Mouse (Mus musculus) MEL (cell line): ENCODE measurements around the gene Daam1. TPM values are rescaled to one million over a fixed set of nuclear protein-coding genes. Genes with fewer than 3 reads are reported as not detected.

Source experiments
- DNase-seq: peaks from one replicate; pipeline ENCODE4 v3.0.0; 2011; ENCODE audit warnings: low read depth, low spot score
- H3K27ac ChIP-seq: 2 replicates; pipeline ENCODE4 v1.5.1; 2012; ENCODE audit warnings: low read depth, mild to moderate bottlenecking, control low read depth, low read length, moderate library complexity; ENCODE audit not compliant: control insufficient read depth
- H3K27me3 ChIP-seq, 2 experiments: fragments of 150-350 bp in 1 of 2; sonication (generic) in 1 of 2; 2 replicates each; pipeline ENCODE4 v1.6.1; 2012; ENCODE audit warnings: low read length in 2 of 2, mild to moderate bottlenecking in 2 of 2, improper control_type of control experiment in 1 of 2, moderate library complexity in 1 of 2; ENCODE audit not compliant: insufficient read depth in 2 of 2, control insufficient read depth in 1 of 2
- H3K36me3 ChIP-seq, 2 experiments: 2 replicates each; pipeline ENCODE4 v1.6.1; 2012 to 2014; ENCODE audit warnings: low read length in 2 of 2, improper control_type of control experiment in 1 of 2, inconsistent platforms in 1 of 2, mild to moderate bottlenecking in 1 of 2; ENCODE audit not compliant: insufficient read depth in 2 of 2, control insufficient read depth in 1 of 2
- H3K4me1 ChIP-seq, 2 experiments: fragments of 150-350 bp in 1 of 2; sonication (generic) in 1 of 2; 2 replicates each; pipeline ENCODE4 v1.6.1; 2012; ENCODE audit warnings: low read length in 2 of 2, improper control_type of control experiment in 1 of 2, mild to moderate bottlenecking in 1 of 2; ENCODE audit not compliant: insufficient read depth in 2 of 2, control insufficient read depth in 1 of 2
- H3K4me3 ChIP-seq, 2 experiments: fragments of 150-350 bp in 1 of 2; sonication (generic) in 1 of 2; 2 replicates each; pipeline ENCODE4 v1.5.1; 2012; ENCODE audit warnings: low read depth in 2 of 2, low read length in 2 of 2, mild to moderate bottlenecking in 2 of 2, moderate library complexity in 2 of 2, control low read depth in 1 of 2, improper control_type of control experiment in 1 of 2; ENCODE audit not compliant: control insufficient read depth in 1 of 2, insufficient read depth in 1 of 2
- H3K79me2 ChIP-seq: 2 replicates; pipeline ENCODE4 v1.6.1; 2012; ENCODE audit warnings: mild to moderate bottlenecking, low read length, moderate library complexity; ENCODE audit not compliant: control insufficient read depth, poor library complexity, insufficient read depth
- H3K9ac ChIP-seq: 2 replicates; pipeline ENCODE4 v1.6.1; 2012; ENCODE audit warnings: low read depth, mild to moderate bottlenecking, control low read depth, low read length, moderate library complexity; ENCODE audit not compliant: control insufficient read depth, poor library complexity, severe bottlenecking
- H3K9me3 ChIP-seq: fragments of 150-350 bp; sonication (generic); replicated peaks from 2 replicates; pipeline ENCODE4 v1.6.1; 2012; ENCODE audit warnings: mild to moderate bottlenecking, low read length, improper control_type of control experiment, moderate library complexity; ENCODE audit not compliant: insufficient read depth
- BHLHE40 ChIP-seq: IDR thresholded peaks from 2 replicates; pipeline ENCODE4 v1.6.1; 2012; ENCODE audit warnings: low read depth, mild to moderate bottlenecking, inconsistent platforms, low read length, improper control_type of control experiment, borderline replicate concordance
- EP300 ChIP-seq, 2 experiments: IDR thresholded peaks; 2 replicates each; pipeline ENCODE4 v1.6.1; 2011; ENCODE audit warnings: improper control_type of control experiment in 2 of 2, low read length in 2 of 2, low read depth in 1 of 2, mild to moderate bottlenecking in 1 of 2
- HCFC1 ChIP-seq: IDR thresholded peaks from 2 replicates; pipeline ENCODE4 v1.6.1; 2012; ENCODE audit warnings: low read depth, mild to moderate bottlenecking, inconsistent platforms, low read length, improper control_type of control experiment, moderate library complexity
- KAT2A ChIP-seq: conservative IDR thresholded peaks from 2 replicates; pipeline ENCODE4 v1.6.1; 2012; ENCODE audit warnings: low read depth, low read length, improper control_type of control experiment, inconsistent platforms
- MAX ChIP-seq: IDR thresholded peaks from 2 replicates; pipeline ENCODE4 v1.6.1; 2011; ENCODE audit warnings: low read length, improper control_type of control experiment
- MEF2A ChIP-seq: IDR thresholded peaks from 2 replicates; pipeline ENCODE4 v1.6.1; 2014; ENCODE audit warnings: low read depth, mild to moderate bottlenecking, inconsistent platforms, low read length, improper control_type of control experiment; ENCODE audit not compliant: poor library complexity, insufficient replicate concordance, severe bottlenecking; ENCODE audit errors: extremely low read depth
- MYB ChIP-seq: IDR thresholded peaks from 2 replicates; pipeline ENCODE4 v1.6.1; 2011; ENCODE audit warnings: mild to moderate bottlenecking, low read depth, low read length, improper control_type of control experiment
- POLR2A ChIP-seq, 2 experiments: IDR thresholded peaks; 2 replicates each; pipeline ENCODE4 v1.6.1; 2011 to 2012; ENCODE audit warnings: low read length in 2 of 2, mild to moderate bottlenecking in 2 of 2, control low read depth in 1 of 2, improper control_type of control experiment in 1 of 2, low read depth in 1 of 2, moderate library complexity in 1 of 2; ENCODE audit not compliant: control insufficient read depth in 1 of 2, insufficient read depth in 1 of 2, poor library complexity in 1 of 2
- RCOR1 ChIP-seq: IDR thresholded peaks from 2 replicates; pipeline ENCODE4 v1.6.1; 2012; ENCODE audit warnings: low read depth, mild to moderate bottlenecking, inconsistent platforms, low read length, improper control_type of control experiment
- SIN3A ChIP-seq: IDR thresholded peaks from 2 replicates; pipeline ENCODE4 v1.6.1; 2012; ENCODE audit warnings: low read length, improper control_type of control experiment, inconsistent platforms
- TAL1 ChIP-seq: IDR thresholded peaks from 2 replicates; pipeline ENCODE4 v1.6.1; 2012; ENCODE audit warnings: mild to moderate bottlenecking, inconsistent platforms, low read length, moderate library complexity, mixed read lengths
- TBP ChIP-seq: IDR thresholded peaks from 2 replicates; pipeline ENCODE4 v1.8.0; 2011; ENCODE audit warnings: low read depth, low read length, improper control_type of control experiment
- TCF12 ChIP-seq: IDR thresholded peaks from 2 replicates; pipeline ENCODE4 v1.6.1; 2014; ENCODE audit warnings: low read depth, mild to moderate bottlenecking, inconsistent platforms, low read length, improper control_type of control experiment, moderate library complexity
- UBTF ChIP-seq: IDR thresholded peaks from 2 replicates; pipeline ENCODE4 v1.6.1; 2012; ENCODE audit warnings: low read depth, mild to moderate bottlenecking, inconsistent platforms, low read length, improper control_type of control experiment, moderate library complexity, borderline replicate concordance; ENCODE audit not compliant: insufficient read depth
- ZNF384 ChIP-seq: IDR thresholded peaks from 2 replicates; pipeline ENCODE4 v1.6.1; 2012; ENCODE audit warnings: low read depth, mild to moderate bottlenecking, inconsistent platforms, low read length, improper control_type of control experiment
- polyA plus RNA-seq, 2 experiments: library from polyadenylated mRNA; stranded (reverse) in 1 of 2; unstranded in 1 of 2; fragments of >175 nt in 1 of 2; fragments of >200 nt in 1 of 2; gene quantifications; 2 replicates each; pipeline versions ENCODE4 v1.2.1 to v1.2.4; 2012; ENCODE audit warnings: low replicate concordance in 2 of 2, low read depth in 1 of 2; ENCODE audit not compliant: insufficient read length in 2 of 2, insufficient read depth in 1 of 2, missing spikeins in 1 of 2
- total RNA-seq: library from RNA; depleted of rRNA; stranded (reverse); fragments of 300-350 nt; gene quantifications from 2 replicates; pipeline ENCODE4 v1.2.3, GENCODE M21; 2012

Gene Daam1
- total and polyA plus RNA-seq, 3 experiments: 9.2 to 12.0 TPM; not detected in 1

DNA sequence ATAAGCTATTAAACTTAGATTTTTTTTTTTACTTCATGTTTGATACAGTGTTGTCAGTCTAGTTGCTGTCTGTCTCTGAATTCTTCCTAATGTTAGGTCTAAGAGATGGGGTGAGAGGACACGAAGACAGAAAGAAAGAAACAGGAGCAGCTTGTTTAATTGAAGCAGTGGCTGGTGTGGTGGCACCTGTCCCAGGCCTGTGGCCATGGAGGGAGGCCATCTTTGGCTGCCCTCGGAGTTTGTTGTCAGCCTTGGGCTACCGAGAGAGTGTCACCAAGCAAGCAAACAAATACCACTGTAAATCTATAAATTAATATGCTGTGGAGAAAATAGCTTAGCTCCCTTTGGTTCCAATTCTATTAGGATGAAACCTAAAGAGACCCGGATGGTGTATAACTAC lies 74.0 kb downstream of the Daam1 start:
- Histone ChIP-seq H3K27me3 (no peaks in the 10 kb centered on the region), H3K9ac (no peak overlapping the region), H3K27ac (peak overlapping the region; percentile 58), H3K79me2 (no peaks in the 10 kb centered on the region), H3K4me1 (peaks cover 10 to 11% of the 10 kb centered on the region in 2 experiments), H3K9me3 (no peaks in the 10 kb centered on the region), H3K36me3 (peaks cover 5 to 16% of the 10 kb centered on the region in 2 experiments), H3K4me3 (no peak overlapping the region)
- TF ChIP-seq EP300 (IDR thresholded peaks at IDR 0.05; ENCODE audit: low read depth in 1 of 2, low read length in 2 of 2): no peak
- no peak for DNase-seq

DNA sequence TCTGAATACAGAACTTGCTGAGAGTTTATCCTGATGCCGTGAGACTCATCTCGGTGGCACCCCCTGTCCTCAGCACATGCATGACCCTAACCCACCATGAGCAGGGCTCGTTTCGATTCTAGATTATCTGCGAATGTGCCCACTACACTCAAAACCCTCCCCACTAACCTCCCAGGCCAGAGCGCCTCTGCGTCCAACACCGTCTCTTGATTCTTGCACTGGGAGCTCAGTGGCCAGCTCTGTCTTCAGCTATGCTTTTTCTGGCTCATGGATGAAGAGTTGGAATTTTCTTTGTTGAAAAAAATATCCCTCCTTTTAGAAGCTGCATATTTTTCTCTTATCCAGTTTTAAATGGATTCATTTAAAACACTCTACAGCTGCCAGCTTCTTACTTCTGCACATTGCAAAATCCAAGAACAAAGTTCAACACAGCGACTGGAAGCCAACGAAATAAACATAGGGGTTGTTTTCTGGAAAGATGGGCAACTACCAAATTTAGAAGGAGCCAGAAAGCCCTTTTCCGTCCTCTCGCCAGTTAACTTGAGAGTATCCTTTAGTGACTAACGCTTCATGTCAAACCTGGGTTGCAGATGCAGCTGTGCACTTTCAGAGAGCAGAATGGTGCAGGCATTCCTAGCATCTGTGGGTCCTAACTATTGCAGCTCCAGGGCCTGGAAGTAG lies 74.9 kb downstream of the Daam1 start:
- H3K4me1 ChIP-seq: peaks cover 10 to 11% of the 10 kb centered on the region in 2 experiments
- peaks cover 3 to 16% of the 10 kb centered on the region in 2 experiments; a peak in 3 of 4 replicates for H3K36me3 ChIP-seq
- DNase-seq: no peak
- no peaks in the 10 kb centered on the region for H3K27me3 ChIP-seq
- H3K27ac ChIP-seq: no peak overlapping the region
- no peak for TF ChIP-seq MYB
- no peak for TF ChIP-seq MEF2A
- TF ChIP-seq HCFC1: no peak
- no peak for TF ChIP-seq POLR2A (IDR thresholded peaks at IDR 0.05; ENCODE audit: control insufficient read depth in 1 of 2, insufficient read depth in 1 of 2, low read depth in 1 of 2, low read length in 2 of 2, poor library complexity in 1 of 2)
- no peak for TF ChIP-seq MAX
- H3K9me3 ChIP-seq: no peaks in the 10 kb centered on the region
- no peak overlapping the region for H3K4me3 ChIP-seq
- no peaks in the 10 kb centered on the region for H3K79me2 ChIP-seq
- no peak overlapping the region for H3K9ac ChIP-seq

DNA sequence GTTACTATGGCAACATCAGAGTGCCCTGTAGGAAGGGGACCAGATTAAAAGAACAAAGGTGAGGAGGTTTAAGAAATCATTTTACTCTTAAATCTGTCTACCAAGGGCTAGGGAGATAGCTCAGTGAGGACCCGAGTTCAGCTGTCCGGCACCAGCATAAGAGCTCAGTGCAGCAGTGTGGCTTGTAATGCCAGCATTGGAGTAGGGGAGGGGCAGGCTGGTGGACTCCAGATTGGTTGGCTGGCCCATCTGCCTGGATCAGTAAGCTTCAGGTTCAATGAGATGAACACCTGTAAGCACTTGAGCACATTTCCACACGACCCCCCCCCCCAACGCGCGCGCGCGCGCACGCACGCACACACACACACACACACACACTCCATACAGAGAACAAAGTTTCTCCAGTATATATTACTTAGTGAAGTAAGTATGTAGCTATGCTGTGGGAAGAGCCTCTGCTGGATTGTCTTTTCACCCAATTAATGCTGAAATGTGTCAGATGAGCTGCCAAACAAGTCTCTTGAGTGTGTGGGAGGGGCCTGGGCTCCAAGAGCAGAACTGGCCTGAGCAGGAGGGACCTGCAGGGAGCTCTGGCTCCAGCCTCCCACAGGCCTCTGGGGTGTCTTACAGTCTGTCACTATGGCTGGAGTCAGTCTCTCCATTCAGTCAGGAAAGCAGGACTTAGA lies 75.8 kb downstream of the Daam1 start:
- TF ChIP-seq MAX: no peak
- TF ChIP-seq POLR2A (IDR thresholded peaks at IDR 0.05; ENCODE audit: control insufficient read depth in 1 of 2, insufficient read depth in 1 of 2, low read depth in 1 of 2, low read length in 2 of 2, poor library complexity in 1 of 2): no peak
- TF ChIP-seq BHLHE40: no peak
- no peak for TF ChIP-seq RCOR1
- TF ChIP-seq TAL1: no peak
- TF ChIP-seq SIN3A: no peak
- TF ChIP-seq TCF12: no peak
- TF ChIP-seq KAT2A: no peak
- no peak for TF ChIP-seq UBTF
- TF ChIP-seq TBP: no peak
- no peak for TF ChIP-seq ZNF384
- H3K27ac ChIP-seq: no peak overlapping the region
- DNase-seq: no peak
- H3K79me2 ChIP-seq: no peaks in the 10 kb centered on the region
- peaks cover 12 to 13% of the 10 kb centered on the region in 2 experiments for H3K4me1 ChIP-seq
- H3K36me3 ChIP-seq: peaks cover 1 to 18% of the 10 kb centered on the region in 2 experiments; a peak in 3 of 4 replicates
- no peak overlapping the region for H3K9ac ChIP-seq
- H3K9me3 ChIP-seq: no peaks in the 10 kb centered on the region
- H3K4me3 ChIP-seq: no peak overlapping the region
- no peaks in the 10 kb centered on the region for H3K27me3 ChIP-seq
